Mouse (Mus musculus) erythroblast, adult 5-6 weeks (primary cell): ENCODE measurements around the gene Cacna2d3. TPM values are rescaled to one million over a fixed set of nuclear protein-coding genes. Genes with fewer than 3 reads are reported as not detected.

Experiments
- ATAC-seq: replicated peaks from 2 replicates; pipeline ENCODE4 v1.8.0; 2016; ENCODE audit warnings: moderate number of reproducible peaks, mild to moderate bottlenecking, moderate TSS enrichment, inconsistent platforms; ENCODE audit not compliant: poor library complexity, low FRiP score, severe bottlenecking
- total RNA-seq, 2 experiments: library from RNA; stranded (forward) in 1 of 2; stranded (reverse) in 1 of 2; fragments of 150-400 nt in 1 of 2; fragments of 200-764, 138-1000 nt in 1 of 2; gene quantifications; 2 replicates each; pipeline versions ENCODE4 v1.2.3 to v1.2.4; 2015 to 2017; ENCODE audit warnings: low replicate concordance in 2 of 2

Gene Cacna2d3
- total RNA-seq, 2 experiments from 2014 or later = not detected

- no peak for ATAC-seq
These were observed 201.7 kb downstream of the Cacna2d3 start for GRCm38 (mm10) chr14:29519751-29520669.

DNA sequence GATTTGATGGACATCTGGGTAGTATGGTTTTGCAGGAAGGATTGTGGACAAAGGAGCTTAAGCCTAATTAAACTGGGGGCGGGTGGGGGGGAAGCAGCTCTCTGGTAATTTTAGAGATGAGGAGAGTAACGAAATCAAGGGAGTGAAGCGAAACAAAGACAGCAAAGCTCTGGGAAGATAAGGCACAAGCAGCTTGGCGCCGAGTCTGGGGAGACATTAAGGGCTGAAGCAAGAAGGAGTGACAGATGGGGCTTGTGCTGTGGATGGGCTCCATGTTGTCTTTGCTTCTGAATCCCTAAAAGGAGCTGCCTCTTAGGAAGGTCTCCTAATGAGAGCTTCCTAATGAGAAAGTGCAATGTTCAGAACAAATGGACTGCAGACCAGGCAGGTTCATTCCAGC, 219.0 kb downstream of the Cacna2d3 start:
- no peak for ATAC-seq

- ATAC-seq = no peak
These were observed 222.9 kb downstream of the Cacna2d3 start for GRCm38 (mm10) chr14:29498546-29499290.

GRCm38 (mm10) chr14:29496552-29496951, 225.1 kb downstream of the Cacna2d3 start:
- ATAC-seq = no peak

DNA sequence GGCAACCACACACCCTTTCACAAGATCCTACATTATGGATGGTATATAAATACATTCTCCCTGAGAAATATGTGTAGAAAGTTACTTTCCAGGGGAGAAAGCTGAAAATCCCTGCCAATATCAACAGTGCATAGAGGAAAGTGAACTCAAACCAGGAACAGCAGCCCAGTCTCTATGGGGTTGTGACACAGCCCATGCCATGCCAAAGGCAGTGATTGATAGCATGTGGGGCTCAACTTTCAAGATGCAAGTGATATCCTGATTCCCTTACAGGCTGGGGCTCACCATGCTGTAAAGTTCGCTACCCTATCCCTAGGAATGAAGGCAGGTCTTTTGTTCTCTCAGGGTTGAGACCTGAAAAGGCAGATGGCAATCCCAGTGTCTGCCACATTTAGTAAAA, 229.9 kb downstream of the Cacna2d3 start:
- ATAC-seq = no peak

- ATAC-seq = no peak
These were observed 236.2 kb downstream of the Cacna2d3 start for GRCm38 (mm10) chr14:29485416-29485815.

GRCm38 (mm10) chr14:29478403-29478983, 243.2 kb downstream of the Cacna2d3 start:
- ATAC-seq = no peak

DNA sequence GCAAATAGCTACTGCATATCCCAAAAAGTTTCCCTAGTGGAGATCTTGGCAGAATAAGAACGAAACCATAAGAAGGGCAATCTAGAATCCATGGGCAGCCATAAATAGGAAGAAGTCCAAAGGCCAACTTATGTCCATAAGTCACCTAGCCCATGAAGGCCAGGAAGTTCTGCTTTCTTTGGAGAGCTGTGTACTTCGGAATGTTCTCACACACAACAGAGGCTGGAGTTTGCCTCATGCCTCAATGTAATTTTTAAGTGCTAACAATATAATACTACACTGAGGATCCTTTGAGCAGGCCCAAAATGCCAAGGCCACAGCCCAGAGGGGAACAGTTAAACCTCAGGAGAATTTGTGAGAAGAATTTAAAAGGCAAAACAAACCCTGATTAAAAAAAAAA, 257.4 kb downstream of the Cacna2d3 start:
- no peak for ATAC-seq

- ATAC-seq = no peak
These were observed 272.5 kb downstream of the Cacna2d3 start for GRCm38 (mm10) chr14:29449203-29449602.

DNA sequence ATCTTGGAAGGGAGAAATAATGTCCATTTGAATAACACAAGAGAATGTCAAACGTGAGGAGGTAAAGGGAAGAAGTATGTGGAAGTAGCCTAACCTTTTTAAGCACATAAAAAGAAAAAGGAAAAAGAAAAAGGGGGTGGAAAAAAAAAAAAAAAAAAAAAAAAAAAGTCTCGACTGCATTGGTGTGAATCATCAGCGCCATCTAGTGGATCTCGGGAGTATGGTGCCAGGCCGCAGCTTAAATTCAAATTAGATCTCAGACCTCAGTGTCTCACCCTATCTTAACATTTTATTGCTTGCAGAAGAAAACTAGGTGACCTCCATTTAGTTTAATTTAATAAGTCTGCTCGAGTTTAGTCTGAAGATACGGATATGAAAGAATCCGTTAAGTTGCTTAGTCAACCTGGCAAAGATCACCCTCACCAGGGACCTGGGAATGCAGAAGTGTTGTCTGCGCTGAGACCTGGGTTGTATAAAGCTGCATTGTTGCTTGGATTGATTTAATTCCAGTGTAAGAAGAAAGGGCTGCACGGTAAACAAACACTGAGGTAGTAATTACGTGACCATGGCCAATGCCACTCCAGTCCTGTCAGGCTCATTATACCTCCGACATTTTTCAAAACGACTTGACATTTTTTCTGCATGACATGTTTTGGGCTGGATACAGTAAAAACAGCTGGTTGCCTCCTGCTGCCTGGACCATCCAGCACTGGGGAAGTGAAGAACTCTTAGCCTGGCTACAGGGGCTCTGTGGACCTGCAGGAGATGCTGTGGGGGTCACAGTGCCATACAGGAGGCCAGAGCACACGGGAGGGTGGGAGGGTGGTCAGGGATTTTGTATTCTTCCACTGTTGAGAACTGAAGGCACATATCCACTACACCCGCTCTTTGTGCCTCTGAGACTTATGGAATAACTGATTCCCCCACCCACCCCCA, 278.3 kb downstream of the Cacna2d3 start:
- no peak for ATAC-seq

DNA sequence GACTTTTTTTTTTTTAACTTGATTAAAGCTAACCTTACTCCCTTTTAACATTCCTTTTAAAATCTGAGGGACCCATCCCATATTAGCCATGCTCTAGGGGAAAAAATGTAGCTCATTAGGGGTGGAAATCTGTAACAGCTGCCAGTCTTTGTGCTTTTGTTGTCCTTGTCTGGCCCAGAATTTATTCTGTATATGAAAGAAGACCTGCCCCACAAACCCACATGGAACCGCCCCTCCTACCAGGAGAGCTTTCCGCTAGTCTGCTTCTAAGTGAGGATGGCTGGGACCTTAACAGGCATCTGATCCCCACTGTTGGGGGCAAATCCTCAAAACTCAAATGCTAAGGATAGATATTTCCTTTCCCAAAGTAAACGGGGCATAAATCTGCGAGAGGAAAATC, 279.2 kb downstream of the Cacna2d3 start:
- ATAC-seq = no peak

- ATAC-seq = no peak
These were observed 283.0 kb downstream of the Cacna2d3 start for GRCm38 (mm10) chr14:29438666-29439065.

DNA sequence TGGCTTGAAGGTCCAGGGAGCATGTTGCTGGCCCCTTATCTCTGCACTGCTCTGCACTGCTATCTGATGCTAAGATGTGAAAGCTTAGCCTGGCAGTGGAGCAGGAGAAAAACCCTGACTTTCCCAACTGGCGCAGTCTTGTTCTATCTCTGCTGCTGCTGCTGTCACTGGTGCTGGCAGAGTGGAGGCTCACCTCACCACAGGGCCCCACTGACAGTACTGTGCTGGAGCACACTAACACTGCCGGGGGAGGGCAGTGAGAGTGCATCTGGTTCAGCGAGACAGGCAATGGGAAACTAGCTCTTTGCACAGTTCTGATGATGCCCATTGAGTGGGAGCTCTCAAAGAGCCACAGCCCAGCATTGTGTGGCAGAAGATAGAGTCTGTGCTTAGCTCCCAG, 283.4 kb downstream of the Cacna2d3 start:
- no peak for ATAC-seq

GRCm38 (mm10) chr14:29435203-29435602, 286.5 kb downstream of the Cacna2d3 start:
- no peak for ATAC-seq

GRCm38 (mm10) chr14:29433716-29434115, 287.9 kb downstream of the Cacna2d3 start:
- no peak for ATAC-seq

DNA sequence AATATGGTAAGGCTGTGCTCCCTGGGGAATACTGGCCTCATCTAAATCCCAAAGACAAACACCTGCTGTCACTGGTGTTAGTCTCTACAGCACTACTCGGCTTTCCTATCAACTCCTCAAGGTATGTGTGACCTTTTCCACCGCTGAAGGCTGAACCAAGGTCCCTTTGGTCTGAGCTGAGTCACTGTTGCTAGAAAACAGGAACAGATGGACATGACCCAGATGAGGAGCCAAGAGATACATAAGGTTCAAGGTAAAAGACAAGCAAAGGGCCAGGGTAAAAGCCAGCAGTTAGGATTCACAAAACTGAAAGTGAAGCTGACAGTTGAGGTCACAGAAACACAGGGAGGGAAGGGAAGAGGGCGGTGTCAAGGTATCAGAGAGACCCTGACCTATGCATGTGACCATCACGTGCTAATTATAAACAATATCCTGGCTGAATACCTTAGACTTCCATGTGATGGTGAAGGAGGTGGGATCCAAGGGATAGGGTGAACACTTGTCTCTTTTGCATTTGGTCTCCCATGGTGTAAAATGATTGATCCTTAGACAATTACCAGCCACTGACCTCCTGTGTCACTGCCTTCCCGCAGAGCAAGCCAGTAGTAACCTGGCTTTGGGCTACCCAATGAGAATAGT, 288.5 kb downstream of the Cacna2d3 start:
- no peak for ATAC-seq

- ATAC-seq = no peak
These were observed 291.9 kb downstream of the Cacna2d3 start for GRCm38 (mm10) chr14:29429788-29430187.

DNA sequence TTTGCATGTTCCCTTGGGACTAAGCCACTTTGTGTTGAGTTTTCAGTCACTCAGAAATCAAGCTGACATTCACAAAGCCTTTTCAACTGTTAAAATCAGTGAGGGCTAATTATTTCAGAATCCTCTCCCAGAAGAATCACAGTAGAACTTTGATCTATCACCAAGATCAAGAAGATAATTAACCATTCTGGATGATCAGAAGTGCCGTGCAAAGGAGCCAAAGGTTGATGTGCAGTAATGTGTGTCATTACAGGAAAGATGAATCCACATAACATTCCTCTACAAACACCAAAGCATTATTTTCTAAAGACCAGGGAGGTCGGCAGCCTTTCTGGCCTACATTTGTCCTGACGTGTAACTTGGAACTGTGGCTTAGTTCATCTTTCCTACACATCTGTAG, 296.0 kb downstream of the Cacna2d3 start:
- ATAC-seq = no peak

GRCm38 (mm10) chr14:29425208-29425607, 296.5 kb downstream of the Cacna2d3 start:
- no peak for ATAC-seq
